Mouse (Mus musculus): ENCODE data around the gene Spata7.

Spata7 gene

GRCm38 (mm10) chr12:98674627-98675143 is 46.7 kb downstream of the Spata7 start:
- DNase-seq, result peak; percentile 77 to 83

GRCm38 (mm10) chr12:98676861-98677260 is 48.9 kb downstream of the Spata7 start:
- DNase-seq, result no peak

- DNase-seq, result no peak
Measured at GRCm38 (mm10) chr12:98677336-98677735, 49.4 kb downstream of the Spata7 start.

- no peak for DNase-seq
Measured at GRCm38 (mm10) chr12:98679906-98680305, 51.9 kb downstream of the Spata7 start.

- DNase-seq, result no peak
Measured at GRCm38 (mm10) chr12:98682196-98682595, 54.2 kb downstream of the Spata7 start.

- DNase-seq, result peak in 1 of 2 experiments; percentile 43
Measured at GRCm38 (mm10) chr12:98683171-98683570, 55.2 kb downstream of the Spata7 start.

- no peak for DNase-seq
Measured at GRCm38 (mm10) chr12:98683574-98683973, 55.6 kb downstream of the Spata7 start.

- DNase-seq, result no peak
Measured at GRCm38 (mm10) chr12:98690230-98690629, 62.3 kb downstream of the Spata7 start.

GRCm38 (mm10) chr12:98697202-98697601 is 69.2 kb downstream of the Spata7 start:
- no peak for DNase-seq

- DNase-seq, result no peak
Measured at GRCm38 (mm10) chr12:98701564-98701963, 73.6 kb downstream of the Spata7 start.

GRCm38 (mm10) chr12:98703554-98703953 is 75.6 kb downstream of the Spata7 start:
- no peak for DNase-seq

GRCm38 (mm10) chr12:98703961-98704360 is 76.0 kb downstream of the Spata7 start:
- no peak for DNase-seq

- peak in 1 of 2 experiments; percentile 46 for DNase-seq
Measured at GRCm38 (mm10) chr12:98712819-98713218, 84.9 kb downstream of the Spata7 start.

- peak; percentile 74 to 83 for DNase-seq
Measured at GRCm38 (mm10) chr12:98713621-98714103, 85.7 kb downstream of the Spata7 start.

- DNase-seq, result peak in 1 of 2 experiments; percentile 31
Measured at GRCm38 (mm10) chr12:98714757-98715156, 86.8 kb downstream of the Spata7 start.

GRCm38 (mm10) chr12:98716142-98716541 is 88.2 kb downstream of the Spata7 start:
- no peak for DNase-seq

Measured in lung, adult 18-20 months (tissue).